8 mouse cellular contexts compared by ENCODE assay signal in the genomic region with DNA sequence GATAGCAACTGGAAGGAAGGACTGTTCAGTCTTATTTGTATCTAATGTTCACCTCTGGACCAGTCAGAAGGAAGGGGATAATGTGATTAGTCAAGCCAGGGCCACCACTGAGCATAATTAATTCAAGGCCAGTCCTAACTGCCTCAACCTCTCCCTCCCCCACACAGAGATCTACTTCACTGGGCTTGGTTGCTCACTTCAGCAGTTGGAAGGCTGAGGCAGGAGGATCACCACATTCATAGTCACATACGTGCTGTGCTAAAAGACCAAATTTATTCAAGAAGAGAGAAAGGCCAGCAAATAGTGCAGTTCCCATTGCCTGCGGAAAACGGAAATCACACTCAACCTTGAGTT. TPM values are rescaled to one million over a fixed set of nuclear protein-coding genes. Genes with fewer than 3 reads are reported as not detected.
DNase-seq lines count a peak whose midpoint lies in the region; ATAC-seq and TF ChIP-seq lines count a peak whose summit lies in the region.

No protein-coding gene starts in this region.

- peak; percentile 17 for ATAC-seq in CD4-positive, CD25-positive, alpha-beta regulatory T cell, adult 4 months
- ATAC-seq in forebrain, embryonic 15.5 days (replicated peaks) = peak; percentile 53
- ATAC-seq in liver, embryonic 12.5 days = no peak

- no peak for TF ChIP-seq POLR2A in cerebellum, adult 2 months (IDR thresholded peaks at IDR 0.05; ENCODE audit: borderline replicate concordance, insufficient read depth, low read length)

- H3K9ac ChIP-seq in forebrain, embryonic 15.5 days (replicated peaks) = peak overlapping the region; percentile 80
- H3K9ac ChIP-seq in liver, embryonic 12.5 days = peak overlapping the region; percentile 80

- H3K27me3 ChIP-seq in cerebellum, adult 2 months (ENCODE audit: control insufficient read depth, insufficient read depth, low read length) = no peaks in the 10 kb centered on the region
- no peaks in the 10 kb centered on the region for H3K27me3 ChIP-seq in forebrain, embryonic 15.5 days
- no peaks in the 10 kb centered on the region for H3K27me3 ChIP-seq in liver, embryonic 12.5 days (replicated peaks)

- peak overlapping the region; percentile 34; the same call in 1 of the 2 replicates for H3K27ac ChIP-seq in cerebellum, adult 2 months (ENCODE audit: insufficient read depth, low read length)
- peak overlapping the region; percentile 74 for H3K27ac ChIP-seq in forebrain, embryonic 15.5 days (replicated peaks)
- no peak overlapping the region for H3K27ac ChIP-seq in liver, embryonic 12.5 days

- no peak for TF ChIP-seq CTCF in cerebellum, adult 2 months (IDR thresholded peaks at IDR 0.05; ENCODE audit: borderline replicate concordance, insufficient read depth, low read depth, low read length)

- peak overlapping the region; percentile 79 for H3K4me2 ChIP-seq in forebrain, embryonic 15.5 days (replicated peaks)
- peak overlapping the region; percentile 90 for H3K4me2 ChIP-seq in liver, embryonic 12.5 days

- DNase-seq in cerebellum, adult 2 months = no peak
- no peak for DNase-seq in cerebellum, adult 11 months
- no peak for DNase-seq in cerebellum, postnatal 14 days
- DNase-seq in adrenal gland, postnatal 25 days = no peak
- no peak for DNase-seq in frontal cortex, postnatal 36 days (ENCODE audit: low spot score in 2 of 2)

- WGBS in cerebellum, adult 2 months = 21% methylated on average over 3 of the region's 3 CpGs
- 31% methylated on average over 3 of the region's 3 CpGs for WGBS in forebrain, embryonic 15.5 days
- 37% methylated on average over 3 of the region's 3 CpGs for WGBS in liver, embryonic 12.5 days (ENCODE audit: insufficient replicate concordance)

- no peaks in the 10 kb centered on the region for H3K36me3 ChIP-seq in forebrain, embryonic 15.5 days
- H3K36me3 ChIP-seq in liver, embryonic 12.5 days = peaks cover 3% of the 10 kb centered on the region; the same call in 1 of the 2 replicates

- peaks cover 10% of the 10 kb centered on the region for H3K4me1 ChIP-seq in cerebellum, adult 2 months (ENCODE audit: control insufficient read depth, insufficient read depth, low read length)
- peaks cover 15% of the 10 kb centered on the region for H3K4me1 ChIP-seq in forebrain, embryonic 15.5 days
- peaks cover 27% of the 10 kb centered on the region for H3K4me1 ChIP-seq in liver, embryonic 12.5 days

- H3K9me3 ChIP-seq in forebrain, embryonic 15.5 days = no peaks in the 10 kb centered on the region
- no peaks in the 10 kb centered on the region for H3K9me3 ChIP-seq in liver, embryonic 12.5 days (replicated peaks)

- H3K4me3 ChIP-seq in cerebellum, adult 2 months (replicated peaks; ENCODE audit: insufficient read depth, low read depth, low read length) = peak overlapping the region; percentile 77
- H3K4me3 ChIP-seq in forebrain, embryonic 15.5 days = peak overlapping the region; percentile 85
- peak overlapping the region; percentile 74 for H3K4me3 ChIP-seq in liver, embryonic 12.5 days

RNA-seq across cellular contexts. Expression of a gene that starts 0.5 kb away (rescaled TPM):
- polyA plus RNA-seq in cerebellum, adult 2 months (2012; rRNA removed) = 10.4 and 11.1 TPM in 2 replicates
- polyA plus RNA-seq in CD4-positive, CD25-positive, alpha-beta regulatory T cell, adult 4 months (2017; shearing (Covaris generic)) = 1 to 10 TPM; 4.0 to 5.3 TPM
- 15.5 and 16.9 TPM in 2 replicates for polyA plus RNA-seq in forebrain, embryonic 15.5 days (2015; fragmentation: Nextera tagmentation; extraction: Ambion mirVana)
- 1.9 and 2.2 TPM in 2 replicates for polyA plus RNA-seq in liver, embryonic 12.5 days (2016; fragmentation: Nextera tagmentation; extraction: Ambion mirVana)
- total RNA-seq in adrenal gland, postnatal 25 days (2021) = 10.8 and 13.4 TPM in 2 replicates

RNA-seq across cellular contexts. Expression of a gene that starts 48.8 kb away (rescaled TPM):
- 0.10 TPM in 1 of 2 replicates, not detected in the other for polyA plus RNA-seq in cerebellum, adult 2 months (2012; rRNA removed)
- under 1 TPM in 1 of 2 experiments, not detected in 1; 0.81 TPM for polyA plus RNA-seq in CD4-positive, CD25-positive, alpha-beta regulatory T cell, adult 4 months (2017; shearing (Covaris generic))
- not detected in 2 replicates for polyA plus RNA-seq in forebrain, embryonic 15.5 days (2015; fragmentation: Nextera tagmentation; extraction: Ambion mirVana)
- polyA plus RNA-seq in liver, embryonic 12.5 days (2016; fragmentation: Nextera tagmentation; extraction: Ambion mirVana) = 0.26 and 0.41 TPM in 2 replicates
- total RNA-seq in adrenal gland, postnatal 25 days (2021) = 0.79 and 0.90 TPM in 2 replicates
